Mouse (Mus musculus) layer of hippocampus, postnatal 14 days (tissue): Measurements from ENCODE around the gene Kcnk4. TPM values are rescaled to one million over a fixed set of nuclear protein-coding genes. Genes with fewer than 3 reads are reported as not detected.
A peak's percentile ranks its signal among the peaks of the same experiment; 100 is the strongest.

Experiments used
- DNase-seq, 2 experiments: peaks; one replicate each; pipeline ENCODE4 v3.0.0; 2021 to 2022; ENCODE audit warnings: low spot score in 2 of 2, mixed read lengths in 1 of 2
- total RNA-seq, 2 experiments: library from RNA; stranded (reverse); gene quantifications; 2 replicates each; pipeline ENCODE4 v1.2.3; 2021

Kcnk4 gene
- total RNA-seq, 2 experiments from 2014 or later = 26.2 to 26.9 TPM

DNA sequence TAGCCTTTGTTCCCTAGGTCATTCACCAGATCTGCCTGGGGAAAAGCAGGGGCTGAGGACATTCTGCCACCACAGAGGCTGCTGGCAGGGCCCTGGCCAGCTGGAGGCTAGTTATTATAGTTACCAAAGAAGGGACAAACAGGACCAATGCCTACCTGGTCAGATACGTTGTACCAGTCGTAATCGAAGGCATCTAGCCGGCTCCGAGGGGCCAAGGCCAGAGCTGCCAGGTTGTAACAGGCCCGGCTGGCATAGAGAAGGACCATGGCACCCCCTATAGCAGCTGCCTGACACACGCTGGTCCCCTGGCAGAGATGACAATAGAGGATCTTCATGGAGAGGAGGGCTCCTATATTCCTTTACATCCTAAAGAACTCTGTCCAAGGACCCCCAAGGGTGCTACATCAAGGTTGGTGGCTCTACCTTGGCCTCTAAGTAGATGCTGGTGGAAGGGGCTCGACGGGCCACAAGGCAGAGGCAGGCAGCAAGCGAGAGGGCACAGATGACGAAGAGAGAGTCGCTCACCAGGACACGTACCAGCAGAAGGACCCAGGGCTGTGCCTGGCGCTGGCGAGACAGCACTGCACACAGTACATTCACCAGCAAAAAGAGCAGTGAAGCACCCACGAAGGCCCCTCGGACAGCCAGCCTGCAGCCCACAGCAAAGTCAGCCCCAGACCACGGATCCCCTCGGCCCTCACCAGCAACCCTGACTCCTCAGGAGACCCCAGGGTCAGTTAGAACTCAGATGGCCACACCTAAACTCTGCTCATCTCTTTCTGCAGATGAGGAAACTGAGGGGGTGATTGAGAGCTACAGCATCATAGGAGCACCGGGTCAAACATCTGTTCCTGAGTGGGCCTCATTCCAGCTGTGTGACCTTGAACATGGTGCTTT, 5.0 kb upstream of the Kcnk4 start:
- DNase-seq = no peak

DNA sequence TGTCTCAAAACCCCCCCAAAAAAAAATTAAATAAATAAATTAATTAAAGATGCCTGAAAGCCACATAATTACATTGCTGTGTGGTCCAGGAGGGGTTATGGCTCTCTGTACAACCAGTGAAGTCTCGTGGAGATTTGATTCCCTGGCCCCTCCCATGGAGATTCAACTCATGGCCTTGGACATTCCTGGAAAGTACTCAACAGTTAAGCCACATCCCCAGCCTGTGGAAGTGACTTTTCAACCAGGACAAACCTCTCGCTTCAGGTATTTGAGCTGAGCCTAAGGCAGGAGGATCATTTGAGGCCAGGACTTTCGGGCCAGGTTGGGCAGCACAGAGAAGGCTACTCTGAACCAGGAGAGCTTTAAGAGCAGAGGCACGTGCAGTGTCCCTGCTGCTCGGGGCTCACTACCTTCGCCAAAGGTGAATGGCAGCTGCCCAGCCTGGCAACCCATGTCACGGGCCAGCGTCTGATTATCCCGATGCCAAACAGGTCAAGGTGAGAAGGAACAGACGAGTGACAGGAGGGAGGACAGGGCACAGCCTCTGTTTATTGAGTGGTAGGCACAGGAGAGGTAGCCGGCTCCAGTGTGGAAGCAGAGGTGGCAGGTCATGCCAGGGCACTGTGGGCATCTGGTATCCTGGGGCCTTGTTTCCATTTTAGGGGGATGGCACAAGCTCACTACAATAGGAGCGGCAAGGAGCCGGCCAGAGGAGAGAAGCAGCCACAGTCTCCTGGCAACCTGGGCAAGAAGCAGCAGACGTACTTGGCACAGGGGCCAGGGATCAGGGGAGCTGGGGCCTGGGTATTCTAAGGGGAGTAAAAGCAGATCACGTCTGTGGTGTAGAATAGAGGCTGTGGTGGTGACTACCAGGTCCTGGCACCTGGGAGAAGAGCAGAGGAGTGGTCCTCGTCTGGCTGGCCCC, 3.5 kb upstream of the Kcnk4 start:
- DNase-seq = no peak

DNA sequence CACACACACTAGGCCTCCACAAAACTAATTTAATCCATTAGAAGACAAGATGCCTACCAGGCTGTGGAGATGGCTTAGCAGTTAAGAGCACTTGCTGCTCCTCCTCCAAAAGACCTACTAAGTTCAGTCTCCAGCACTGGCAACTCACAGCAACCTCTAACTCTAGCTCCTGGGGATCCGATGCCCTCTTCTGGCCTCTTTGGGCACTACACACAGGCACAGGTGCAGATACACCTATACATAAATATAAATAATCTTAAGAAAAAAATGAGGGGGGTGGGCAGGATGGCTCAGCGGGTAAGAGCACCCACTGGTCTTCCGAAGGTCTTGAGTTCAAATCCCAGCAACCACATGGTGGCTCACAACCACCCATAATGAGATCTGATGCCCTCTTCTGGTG, 2.0 kb upstream of the Kcnk4 start:
- no peak for DNase-seq

DNA sequence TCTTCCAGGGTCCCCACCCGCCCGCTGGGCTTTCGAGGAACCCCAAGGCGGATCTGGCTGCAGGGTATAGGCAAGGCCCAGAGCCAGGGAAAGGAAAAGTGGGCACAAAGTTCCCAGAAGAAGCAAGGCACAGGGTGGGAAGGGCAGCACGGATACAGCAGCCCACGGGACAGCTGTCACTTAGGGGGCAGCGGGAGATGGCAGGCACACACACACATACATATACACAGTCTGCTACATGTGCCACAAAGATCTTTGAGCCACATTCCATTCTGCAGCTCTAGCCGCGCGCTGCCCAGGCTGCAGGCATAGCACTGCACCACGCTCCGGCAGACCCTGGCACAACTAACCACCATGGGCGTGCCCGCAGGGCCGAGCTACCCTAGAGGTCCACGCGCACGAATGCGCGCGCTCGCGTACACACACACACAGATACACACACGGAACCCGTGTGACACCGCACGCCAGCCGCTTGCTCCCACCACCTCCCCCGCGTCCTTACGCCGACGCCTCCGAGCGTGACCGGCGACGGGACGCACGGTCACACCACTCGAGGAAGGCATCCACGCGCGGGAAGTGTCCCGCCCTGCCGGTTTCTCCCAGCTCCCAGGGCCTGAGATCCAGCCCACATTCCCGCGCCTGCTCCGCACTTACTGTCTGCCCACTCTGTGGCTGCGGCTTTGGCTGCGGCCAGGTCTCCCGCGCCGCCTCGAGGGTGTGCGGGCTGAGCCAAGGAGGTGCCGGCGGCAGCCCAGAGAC, 700 bp downstream of the Kcnk4 start:
- peak in 1 of 2 experiments; percentile 47 for DNase-seq

DNA sequence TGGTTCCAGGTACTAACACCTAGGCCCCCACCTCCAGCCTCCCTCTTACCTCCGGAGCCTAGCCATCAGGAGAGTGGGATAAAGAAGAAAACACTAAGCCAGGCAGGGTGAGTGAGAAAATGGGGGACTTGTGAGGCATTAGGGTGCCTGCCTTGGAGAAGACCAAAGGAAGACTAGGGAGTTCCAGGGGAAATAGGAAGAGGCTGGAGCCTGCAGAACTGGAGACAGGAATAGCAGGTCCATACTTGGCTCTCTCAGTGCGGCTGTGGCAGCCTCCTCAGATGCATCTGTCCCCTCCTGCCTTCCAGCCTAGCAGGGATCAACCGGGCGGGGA, 1.2 kb downstream of the Kcnk4 start:
- DNase-seq = no peak

DNA sequence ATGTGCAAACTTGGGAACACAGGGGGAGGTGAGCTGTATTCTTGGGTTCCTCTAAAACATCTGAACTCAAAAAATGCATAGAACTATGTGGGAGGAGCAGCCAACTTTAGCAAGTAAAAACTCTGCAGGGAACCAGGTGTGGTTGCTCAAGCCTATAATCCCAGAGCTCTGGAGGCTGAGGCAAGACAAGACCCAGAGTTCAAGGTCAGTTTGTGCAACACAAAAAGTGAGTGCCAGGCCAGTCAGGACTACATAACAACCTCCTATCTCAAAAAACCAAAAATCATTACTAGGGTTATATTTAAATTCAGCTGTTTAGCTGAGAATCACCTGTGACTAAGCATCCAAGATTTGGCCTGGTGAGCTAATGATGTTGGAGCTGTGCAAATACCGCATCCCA, 2.3 kb downstream of the Kcnk4 start:
- no peak for DNase-seq

DNA sequence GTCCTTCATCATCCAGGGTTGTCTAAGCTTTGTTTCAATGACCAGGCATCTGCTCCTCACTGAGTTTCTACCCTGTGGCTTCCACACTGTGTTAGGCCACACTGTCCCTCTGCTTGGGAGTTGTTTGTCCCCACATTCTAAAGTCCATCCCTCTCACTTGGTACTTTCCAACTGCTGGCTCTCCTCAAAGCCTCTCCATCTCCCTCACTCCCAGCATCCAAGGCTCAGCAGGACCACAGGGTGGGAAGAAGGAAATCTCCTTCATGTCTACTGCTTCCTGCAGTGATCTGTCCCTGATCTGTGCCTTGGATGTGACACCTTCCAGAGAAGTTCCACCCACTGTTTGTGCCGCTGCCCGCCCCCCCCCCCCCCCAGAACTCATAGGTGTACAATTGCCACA, 3.3 kb downstream of the Kcnk4 start:
- no peak for DNase-seq

DNA sequence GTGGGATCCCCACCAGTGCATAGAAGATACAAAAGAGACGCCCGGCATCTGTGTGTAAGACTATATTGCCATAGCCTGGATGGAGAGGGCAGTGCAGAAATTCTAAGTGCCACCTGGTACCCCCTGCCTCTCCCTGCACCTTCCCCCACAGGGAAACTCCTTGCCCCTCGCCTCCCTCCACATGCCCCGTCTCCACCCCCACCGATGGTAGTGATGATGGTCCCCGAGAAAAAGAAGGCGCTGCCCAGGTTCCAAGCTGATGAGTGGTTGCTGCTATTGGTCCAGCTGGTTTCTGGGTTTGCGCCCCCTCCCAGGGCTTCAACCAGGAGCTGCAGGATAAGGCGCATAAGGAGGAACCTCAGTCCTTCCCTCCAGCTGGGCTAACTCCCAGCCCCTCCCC, 6.2 kb downstream of the Kcnk4 start:
- DNase-seq = no peak

DNA sequence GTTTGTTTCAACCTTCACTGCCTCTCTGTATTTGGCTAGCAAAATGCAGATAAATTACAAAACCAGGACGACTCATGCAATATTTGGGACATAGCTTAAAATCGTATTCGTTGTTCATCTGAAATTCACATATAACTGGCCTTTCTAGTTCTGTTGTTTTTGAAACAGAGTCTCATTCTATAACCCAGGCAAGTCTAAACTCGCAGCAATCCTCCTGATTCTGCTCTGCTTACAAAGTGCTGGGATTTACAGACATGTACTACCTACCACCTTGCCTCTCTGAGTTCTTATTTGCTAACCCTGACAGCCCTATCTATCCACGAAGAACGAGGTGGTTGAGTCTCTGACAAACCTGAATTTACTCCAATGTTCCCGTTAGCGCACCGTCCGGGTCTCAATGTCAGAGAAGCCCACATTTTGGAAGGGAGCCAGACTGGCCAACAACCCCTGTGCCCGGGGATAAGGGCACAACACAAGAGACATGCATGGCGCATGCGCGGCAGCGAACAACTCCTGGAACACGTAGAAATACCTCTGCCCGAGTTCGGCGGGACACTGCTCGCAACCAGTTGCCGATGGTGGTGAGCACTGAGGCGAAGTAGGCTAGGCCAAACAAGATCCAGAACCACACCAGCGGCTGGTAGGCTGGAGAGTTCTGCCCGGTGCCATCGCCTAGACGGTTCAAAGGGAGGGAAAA, 7.6 kb downstream of the Kcnk4 start:
- DNase-seq = no peak

DNA sequence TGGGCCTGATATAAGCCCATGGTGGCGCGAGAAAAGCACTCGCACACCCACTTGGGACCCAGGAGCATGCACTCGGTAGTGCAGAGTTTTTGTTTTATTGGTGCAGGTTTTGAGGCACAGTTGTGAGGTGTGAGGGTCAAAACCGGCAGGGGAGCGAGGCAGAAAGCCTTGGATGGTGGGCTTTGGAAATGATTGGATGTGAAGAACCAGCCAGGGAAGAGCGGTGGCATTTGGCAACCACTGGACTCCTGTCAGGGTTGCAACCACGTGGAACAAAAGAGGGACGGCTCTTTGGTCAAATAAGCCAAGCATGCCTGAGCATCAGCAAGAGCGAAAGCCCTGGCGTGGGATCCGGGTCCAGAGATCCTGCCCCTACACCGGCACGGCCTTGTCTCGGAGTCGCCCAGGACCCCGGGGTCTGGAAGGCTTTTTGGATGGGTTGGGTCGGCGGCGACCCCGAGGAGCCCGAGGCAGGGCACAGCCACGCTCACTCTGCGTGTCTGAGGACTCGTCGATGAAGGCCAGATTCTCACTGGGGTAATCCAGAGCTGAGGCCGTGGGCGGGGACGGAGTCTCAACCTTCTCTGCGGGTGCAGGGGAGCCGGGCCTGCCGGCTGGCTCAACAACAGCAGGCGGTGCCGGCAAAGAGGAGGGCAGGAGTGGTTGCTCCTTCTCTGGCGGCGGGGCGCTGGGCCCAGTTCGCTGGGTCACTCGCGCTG, 8.5 kb downstream of the Kcnk4 start:
- no peak for DNase-seq

DNA sequence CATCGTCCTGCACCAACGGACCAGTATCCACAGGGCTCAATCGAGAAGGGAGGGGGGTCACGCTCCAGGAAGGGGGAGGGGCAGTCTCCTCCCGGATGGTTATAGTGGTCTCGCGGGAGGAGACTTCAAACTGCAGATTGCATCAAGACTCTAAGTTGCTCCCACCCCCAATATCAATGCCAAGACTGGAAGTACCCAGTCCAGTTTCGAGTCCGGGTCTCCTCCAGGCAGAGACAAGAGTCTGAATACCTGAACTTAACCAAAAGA, 9.1 kb downstream of the Kcnk4 start, which contains the start of gene Catsperz:
Gene Catsperz (minus strand): TSS at position 74 of the 267 bp plus-strand sequence.
- DNase-seq = no peak

DNA sequence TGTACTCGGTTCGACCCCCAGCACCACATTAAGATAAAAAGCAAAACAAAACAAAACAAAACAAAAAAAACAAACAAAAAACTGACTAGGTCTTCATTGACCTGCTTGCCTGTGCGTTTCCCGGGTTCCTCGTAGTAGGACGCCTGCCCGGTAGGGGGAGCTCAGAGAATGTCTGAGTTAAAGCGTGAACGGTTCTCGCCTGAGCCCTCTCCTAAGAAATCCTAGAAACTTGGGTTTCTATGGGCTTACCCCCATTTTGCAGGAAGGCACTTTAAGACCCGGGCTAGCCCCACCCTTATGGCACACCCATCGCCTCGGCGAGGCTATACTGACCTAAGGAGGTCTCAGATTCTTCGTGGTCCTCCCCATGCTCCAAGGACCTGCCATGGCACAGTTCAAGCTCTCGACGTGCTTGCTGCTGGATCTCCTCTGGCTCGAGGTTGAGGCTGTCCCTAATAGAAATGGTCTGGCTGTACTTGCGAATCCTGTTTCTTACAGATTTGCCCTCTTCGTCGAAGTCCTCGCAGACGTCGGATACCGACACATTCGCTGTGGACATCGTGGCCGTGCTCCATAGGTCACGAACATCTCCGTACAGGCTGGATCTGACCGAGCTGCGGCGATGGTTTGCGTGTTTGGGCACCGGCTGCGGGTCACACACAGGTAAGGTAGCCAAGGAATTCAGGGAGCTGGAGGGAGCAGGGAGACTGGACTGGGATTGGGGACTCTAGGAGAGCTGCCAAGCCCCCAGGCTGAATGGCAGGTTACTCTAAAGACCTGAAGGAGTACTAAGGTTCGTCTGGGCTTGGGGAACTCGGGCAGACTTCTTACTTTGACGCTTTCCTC, 9.6 kb downstream of the Kcnk4 start:
- DNase-seq = peak; percentile 83 to 87

DNA sequence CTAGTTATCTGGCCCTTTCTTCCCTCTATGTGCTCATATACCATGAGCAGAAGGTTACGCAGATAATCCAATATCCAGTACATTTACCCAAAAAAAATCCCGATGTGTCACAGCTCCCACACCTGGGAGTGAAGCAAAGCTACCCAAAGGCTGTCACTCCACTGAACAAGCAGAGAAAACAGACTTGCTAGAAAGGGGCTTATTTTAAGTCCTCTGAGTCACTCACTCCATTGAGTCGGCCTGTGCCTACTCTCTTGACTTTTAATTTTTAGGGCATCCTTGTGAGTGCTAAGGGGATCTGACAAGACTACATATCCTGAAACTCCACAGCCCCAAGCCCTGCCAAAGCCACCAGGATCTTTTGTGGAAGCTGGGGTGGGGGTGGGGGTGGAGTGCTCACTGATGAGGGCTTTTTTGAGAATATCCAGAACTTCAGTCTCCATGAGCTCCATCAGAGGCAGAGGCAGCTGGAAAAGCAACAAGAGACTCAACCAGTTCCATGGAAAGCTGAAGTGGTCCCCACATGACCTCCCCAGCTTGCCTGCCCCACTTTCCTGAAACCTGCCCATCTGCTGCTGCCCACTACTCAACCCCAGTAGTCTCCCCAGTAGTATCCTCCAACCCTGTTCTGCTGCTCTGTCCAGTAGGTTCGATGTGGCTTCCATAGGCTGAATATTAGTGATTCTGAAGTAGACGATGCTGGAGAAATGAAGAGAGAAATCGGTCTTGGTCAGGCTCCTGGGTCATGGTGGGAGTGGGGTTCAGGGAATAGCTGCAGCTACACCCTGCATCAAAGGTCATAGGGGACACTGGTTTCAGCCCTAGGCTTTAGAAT, 11.2 kb downstream of the Kcnk4 start:
- no peak for DNase-seq

DNA sequence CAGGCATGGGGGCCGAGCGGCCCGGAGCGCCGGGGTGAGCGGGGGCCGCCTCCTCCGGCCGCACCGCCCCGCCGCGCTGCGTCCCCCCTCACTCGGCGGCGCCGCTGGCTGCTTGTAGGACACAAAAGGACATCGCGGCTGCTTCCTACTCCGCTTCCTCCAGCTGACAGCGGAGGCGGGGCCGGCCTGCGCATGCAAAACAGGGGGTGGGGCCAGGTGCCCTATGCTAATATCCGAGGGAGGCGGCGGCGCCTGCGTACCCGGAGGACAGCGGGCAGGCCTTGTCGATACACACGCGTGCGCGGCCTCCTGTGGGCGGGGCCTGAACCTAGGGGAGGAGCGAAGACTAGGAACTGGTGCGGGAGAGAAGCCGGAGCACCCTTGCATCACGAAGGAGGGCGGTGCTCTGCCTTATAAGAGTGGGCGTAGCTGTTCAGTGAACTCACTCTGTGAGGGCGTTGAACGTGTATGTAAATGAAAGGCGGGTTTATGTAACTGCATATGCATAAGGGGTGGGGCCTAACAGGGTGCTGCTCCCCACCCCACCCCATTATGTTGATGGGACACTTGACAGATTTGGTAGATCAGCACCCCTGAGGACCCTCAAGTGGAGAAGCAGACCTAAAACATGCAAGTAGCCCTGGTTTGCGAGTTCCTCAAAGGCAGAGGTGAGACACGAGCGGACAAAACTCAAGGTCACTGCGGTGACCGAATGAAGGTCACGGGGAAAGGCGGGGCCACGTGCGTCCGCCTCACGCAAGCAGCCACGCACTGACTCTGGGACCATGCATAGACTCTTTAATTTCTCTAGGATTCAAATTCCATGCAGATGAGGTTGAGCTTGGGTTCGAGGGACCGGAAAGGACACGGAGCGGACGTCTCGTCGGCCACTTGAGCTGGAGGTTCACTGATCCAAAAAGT, 12.4 kb downstream of the Kcnk4 start, which contains the start of gene Esrra:
Gene Esrra (minus strand): TSS at position 167 of the 921 bp plus-strand sequence.
- DNase-seq = peak; percentile 99 to 100

DNA sequence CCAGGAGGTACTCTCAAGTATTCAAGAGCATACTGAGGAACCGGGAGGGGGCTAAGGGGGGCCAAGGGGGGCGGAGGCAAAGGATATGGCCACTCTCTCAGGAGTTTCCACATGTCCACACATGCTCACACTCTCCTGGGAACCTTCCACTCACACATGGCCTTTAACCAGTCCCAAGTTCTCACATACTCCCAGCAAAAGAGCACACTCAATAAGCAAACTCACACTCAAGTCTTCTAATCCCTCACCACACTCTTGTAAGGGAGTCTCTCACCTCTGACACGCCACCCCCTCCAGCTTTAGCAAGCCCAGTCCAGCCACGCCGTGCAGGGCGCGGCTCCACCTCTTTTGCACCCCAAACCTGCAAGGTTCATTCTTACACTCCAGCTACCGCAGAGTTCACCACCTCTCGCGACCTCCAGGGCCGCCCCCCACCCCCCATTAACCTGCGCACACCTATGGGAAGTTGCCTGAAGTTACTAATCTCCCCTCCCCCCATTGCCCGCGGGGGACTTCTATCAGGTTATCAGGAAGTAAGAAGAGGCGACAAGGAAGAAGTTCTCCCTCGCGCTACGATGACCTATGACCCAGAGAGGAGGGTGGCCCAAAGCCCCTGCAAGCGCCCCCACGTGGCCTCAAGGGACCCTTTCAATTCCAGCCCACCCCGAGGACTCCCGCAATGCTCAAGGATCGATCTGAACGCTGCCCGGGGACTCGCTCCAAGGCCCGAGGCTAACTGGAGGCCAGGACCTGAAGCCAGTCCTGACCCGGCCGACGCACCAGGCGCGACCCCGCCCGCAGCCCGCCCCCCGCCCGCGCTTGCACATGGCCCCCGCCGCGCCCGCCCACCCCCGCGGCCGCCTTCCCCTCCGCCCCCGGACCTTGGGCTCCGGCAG, 13.3 kb downstream of the Kcnk4 start:
- DNase-seq = no peak
